ENCODE assay signal across 8 mouse cellular contexts in the genomic region with DNA sequence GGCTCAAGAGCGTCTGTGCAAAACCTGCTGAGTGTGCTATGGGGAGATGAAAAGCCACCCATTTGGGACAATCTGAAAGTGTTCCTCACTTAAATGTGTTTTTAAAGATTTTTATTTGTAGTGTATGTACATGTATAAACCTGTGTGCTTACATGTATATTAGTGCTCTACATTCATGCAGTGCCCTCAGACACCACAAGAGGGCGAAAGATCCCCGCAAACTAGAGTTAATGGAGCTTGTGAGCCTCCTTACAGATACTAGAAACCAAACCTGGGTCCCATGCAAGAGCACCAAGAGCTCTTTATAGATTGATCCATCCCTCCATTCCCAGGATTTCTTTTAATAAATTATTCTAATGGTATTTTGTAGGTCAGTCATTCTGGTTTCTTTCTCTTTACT. TPM values are rescaled to one million over a fixed set of nuclear protein-coding genes. Genes with fewer than 3 reads are reported as not detected.
A peak's percentile ranks its signal among the peaks of the same experiment; 100 is the strongest.
DNase-seq lines count a peak whose midpoint lies in the region; ATAC-seq and TF ChIP-seq lines count a peak whose summit lies in the region.
"Had no signal": no experiment of that assay in that cellular context is flagged by ENCODE, and none has a peak within 500 bp of the region (broad histone marks: within the 10 kb centered on the region; RNA-seq: fewer than 3 reads in every experiment).

No protein-coding gene starts in this region.

- no peak overlapping the region for H3K4me3 ChIP-seq in ES-Bruce4 (ENCODE audit: low read depth, low read length)

- H3K27me3 ChIP-seq in ES-Bruce4 (ENCODE audit: control insufficient read depth, insufficient read depth, low read length, poor library complexity, severe bottlenecking) = no peaks in the 10 kb centered on the region

- TF ChIP-seq CTCF in ES-Bruce4 (IDR thresholded peaks at IDR 0.05; ENCODE audit: low read depth, low read length) = peak; percentile 16

- H3K27ac ChIP-seq in ES-Bruce4 (ENCODE audit: insufficient read depth, low read length) = no peak overlapping the region
- H3K27ac ChIP-seq: macrophage had no signal

- ATAC-seq in megakaryocyte, adult 5-6 weeks (ENCODE audit: poor library complexity, severe bottlenecking) = peak; percentile 69

- DNase-seq in layer of hippocampus, adult 11-12 months (ENCODE audit: low spot score) = peak; percentile 26
- DNase-seq in layer of hippocampus, postnatal 36 days = no peak
- DNase-seq in adrenal gland, adult 2 months = peak; percentile 31
- DNase-seq in hindlimb bud, embryonic 11.5 days (ENCODE audit: extremely low spot score, low read depth, low spot score) = peak; percentile 30
- DNase-seq in thymus, postnatal 10 days (ENCODE audit: low spot score in 2 of 2) = peak; percentile 68 to 77

- H3K4me1 ChIP-seq in ES-Bruce4 (ENCODE audit: control insufficient read depth, insufficient read depth, low read length) = peaks cover 2% of the 10 kb centered on the region

- no peak for TF ChIP-seq POLR2A in ES-Bruce4 (IDR thresholded peaks at IDR 0.05; ENCODE audit: insufficient read depth, low read length)

- H3K36me3 ChIP-seq in ES-Bruce4 (ENCODE audit: control insufficient read depth, insufficient read depth, low read length, poor library complexity, severe bottlenecking) = no peaks in the 10 kb centered on the region

- H3K9ac ChIP-seq in ES-Bruce4 (ENCODE audit: low read depth, poor library complexity, severe bottlenecking) = no peak overlapping the region

- no peak for TF ChIP-seq EP300 in ES-Bruce4 (IDR thresholded peaks at IDR 0.05; ENCODE audit: insufficient read depth, low read depth, low read length)

- no peaks in the 10 kb centered on the region for H3K9me3 ChIP-seq in ES-Bruce4 (replicated peaks; ENCODE audit: control insufficient read depth, insufficient read depth, low read length, poor library complexity, severe bottlenecking)

RNA-seq across cellular contexts. Expression of a gene that starts 17.3 kb away (rescaled TPM):
- total RNA-seq in layer of hippocampus, postnatal 36 days (2021) = not detected
- polyA plus RNA-seq in ES-Bruce4 (2011; ENCODE audit: insufficient read depth, insufficient read length, low read depth, missing spikeins) = not detected in 2 replicates
- under 1 TPM in 1 of 2 experiments, not detected in 1; 0.52 TPM for total RNA-seq in adrenal gland, adult 2 months (2021)
- polyA plus RNA-seq in adrenal gland, adult 2 months (2012; rRNA removed) = 0.20 TPM in 1 of 2 replicates, not detected in the other
- 2.2 and 4.9 TPM in 2 replicates for total RNA-seq in megakaryocyte, adult 5-6 weeks (2015)
- 3.3 and 5.4 TPM in 2 replicates for total RNA-seq in megakaryocyte, adult 5-6 weeks (2017)
- polyA plus RNA-seq: macrophage had no signal

Comparison
In these comparisons a context has a peak if more than half of its experiments do, and no peak if none do; other contexts are left out.
1. DNase-seq: peak in layer of hippocampus, adult 11-12 months (single experiment), adrenal gland, adult 2 months (single experiment), hindlimb bud, embryonic 11.5 days (single experiment) and thymus, postnatal 10 days (2 of 2); none in layer of hippocampus, postnatal 36 days (0 of 2).